ENCODE assay signal across 18 mouse cellular contexts in genomic region chr3:75085762-75086161, GRCm38 (mm10).
"Had no signal": no experiment of that assay in that cellular context is flagged by ENCODE, and none has a peak within 500 bp of the region (broad histone marks: within the 10 kb centered on the region; RNA-seq: fewer than 3 reads in every experiment).

No protein-coding gene starts in this region.

- H3K36me3 ChIP-seq: midbrain, embryonic 10.5 days; midbrain, embryonic 12.5 days; neural tube, embryonic 13.5 days; neural tube, embryonic 15.5 days; stomach, embryonic 15.5 days had no signal

- DNase-seq: lung, adult 18-20 months; lung, embryonic 14.5 days; lung, postnatal 10 days; lung, postnatal 4 days; midbrain, embryonic 14.5 days; retina, postnatal 1 day; right cerebral cortex, postnatal 14 days; thymus, adult 2 months; thymus, postnatal 25 days; thymus, postnatal 4 days had no signal

- H3K27ac ChIP-seq: midbrain, embryonic 10.5 days; midbrain, embryonic 12.5 days; neural tube, embryonic 13.5 days; neural tube, embryonic 15.5 days; stomach, embryonic 15.5 days; stomach, postnatal 0 days had no signal

- H3K27me3 ChIP-seq: midbrain, embryonic 12.5 days; neural tube, embryonic 13.5 days; neural tube, embryonic 15.5 days; stomach, embryonic 15.5 days had no signal

- H3K9ac ChIP-seq: lung, embryonic 14.5 days; midbrain, embryonic 12.5 days; neural tube, embryonic 13.5 days; neural tube, embryonic 15.5 days; stomach, embryonic 15.5 days had no signal

- ATAC-seq: midbrain, embryonic 16.5 days had no signal

- H3K9me3 ChIP-seq: midbrain, embryonic 10.5 days; midbrain, embryonic 12.5 days; neural tube, embryonic 13.5 days; neural tube, embryonic 15.5 days; stomach, embryonic 15.5 days had no signal

- H3K4me1 ChIP-seq: midbrain, embryonic 10.5 days; midbrain, embryonic 12.5 days; neural tube, embryonic 13.5 days; neural tube, embryonic 15.5 days; stomach, embryonic 15.5 days had no signal

- H3K4me2 ChIP-seq: lung, embryonic 14.5 days; midbrain, embryonic 12.5 days; neural tube, embryonic 13.5 days; neural tube, embryonic 15.5 days; stomach, embryonic 15.5 days had no signal

- H3K4me3 ChIP-seq: midbrain, embryonic 10.5 days; midbrain, embryonic 12.5 days; myocyte; neural tube, embryonic 13.5 days; neural tube, embryonic 15.5 days; stomach, embryonic 15.5 days had no signal
